Mouse (Mus musculus): ENCODE results near the gene Taar8b.
"Not testable (repeated sequence)": the region's sequence is repeated elsewhere in the genome, so short reads cannot be mapped to it uniquely, and the experiment has no call there.

The Taar8b gene

DNA sequence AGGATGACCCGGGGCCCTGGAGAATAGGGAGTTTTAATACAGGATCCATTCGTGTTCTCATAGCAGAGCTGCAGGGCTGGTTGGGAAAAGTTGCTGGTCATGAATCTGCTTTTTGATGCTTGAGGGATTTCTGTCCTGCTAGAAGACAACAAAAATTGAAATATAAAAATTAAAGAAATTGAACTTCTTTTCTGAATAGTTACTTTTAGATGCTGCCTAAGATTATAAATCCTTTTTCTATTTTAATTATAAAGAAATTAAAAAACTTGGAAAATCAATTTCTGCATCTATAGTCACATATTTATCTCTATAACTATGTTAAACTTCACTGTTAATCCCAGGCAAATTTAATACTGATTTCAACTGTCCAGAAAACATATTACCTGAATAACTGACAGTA, at the start of gene Taar8b:
Taar8b (minus strand) TSS at position 101 of the 400 bp plus-strand sequence.
- no peak for DNase-seq (ENCODE audit: low spot score in 2 of 2)

DNA sequence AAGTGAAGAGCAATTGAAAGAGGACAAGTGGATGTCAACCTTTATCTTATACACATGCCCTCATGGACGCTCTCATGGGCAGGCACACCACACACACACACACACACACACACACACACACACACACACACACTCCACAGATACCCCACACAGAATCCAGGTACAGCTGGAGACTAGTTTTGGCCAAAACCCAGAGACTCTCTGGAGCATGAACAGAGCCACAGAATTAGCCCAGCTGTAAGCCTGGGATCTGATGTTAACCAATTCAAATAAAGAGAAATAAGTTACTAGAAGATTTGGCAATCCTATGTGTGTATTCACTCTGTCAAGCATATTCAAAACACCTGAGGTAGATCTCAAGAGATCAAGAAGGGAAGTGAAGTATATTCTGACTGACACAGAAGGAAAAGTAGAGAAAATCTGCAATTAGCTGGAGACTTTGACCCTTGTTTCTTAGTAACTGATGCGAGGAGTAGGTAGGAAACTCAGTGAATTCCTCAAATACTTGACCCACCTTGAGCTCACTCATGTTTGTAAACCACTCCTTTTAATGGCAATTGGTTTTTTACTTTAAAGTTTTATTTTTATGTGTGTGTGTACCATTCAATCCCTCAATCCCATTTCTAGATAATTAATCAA, 46.6 kb upstream of the Taar8b start:
- DNase-seq (ENCODE audit: low spot score in 2 of 2) = no peak

DNA sequence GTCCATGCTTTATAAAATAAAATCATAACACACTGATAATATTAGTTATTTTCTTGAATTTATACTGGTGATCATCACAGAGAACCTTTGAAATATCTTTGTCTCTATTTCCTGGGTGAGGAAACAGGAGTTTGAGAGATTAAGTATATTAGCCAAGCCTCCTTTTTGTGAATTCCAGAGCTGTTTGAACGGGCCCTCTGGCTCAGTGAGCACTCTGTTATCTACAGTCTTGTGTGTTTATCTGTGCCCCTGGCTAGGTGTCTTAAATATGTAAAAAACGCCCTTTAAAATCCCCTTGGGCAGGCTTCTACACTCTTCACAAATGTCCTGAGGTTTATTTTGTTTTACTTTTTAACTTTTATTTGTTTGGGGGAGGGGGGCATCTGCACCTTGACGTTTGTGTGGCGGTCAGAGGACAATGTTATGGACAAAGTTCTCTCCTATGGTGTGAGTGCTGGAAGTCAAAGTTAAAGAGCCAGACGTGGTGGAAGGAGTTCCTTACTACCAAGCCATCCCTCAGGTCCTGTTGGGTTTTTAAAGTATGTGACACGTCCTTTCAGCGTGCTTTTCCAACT, 42.1 kb upstream of the Taar8b start:
- DNase-seq (ENCODE audit: low spot score in 2 of 2) = no peak

DNA sequence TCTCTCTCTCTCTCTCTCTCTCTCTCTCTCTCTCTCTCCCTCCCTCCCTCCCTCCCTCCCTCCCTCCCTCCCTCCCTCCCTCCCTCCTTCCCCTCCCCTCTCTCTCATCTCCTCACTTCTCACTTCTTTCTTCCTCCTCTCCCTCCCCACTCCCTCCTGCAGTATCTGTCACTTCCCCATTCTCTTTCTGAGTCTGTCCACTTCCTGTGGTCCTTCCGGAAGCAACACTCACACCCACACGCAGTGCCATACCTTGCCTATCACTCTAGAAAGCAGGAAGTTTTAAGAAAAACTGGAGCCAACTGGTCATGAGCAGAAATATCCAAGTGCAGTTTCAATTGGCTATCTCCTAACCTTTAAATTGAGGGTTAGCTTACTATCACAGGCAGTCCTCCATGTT, 41.0 kb upstream of the Taar8b start:
- DNase-seq (ENCODE audit: low spot score in 2 of 2) = no peak

DNA sequence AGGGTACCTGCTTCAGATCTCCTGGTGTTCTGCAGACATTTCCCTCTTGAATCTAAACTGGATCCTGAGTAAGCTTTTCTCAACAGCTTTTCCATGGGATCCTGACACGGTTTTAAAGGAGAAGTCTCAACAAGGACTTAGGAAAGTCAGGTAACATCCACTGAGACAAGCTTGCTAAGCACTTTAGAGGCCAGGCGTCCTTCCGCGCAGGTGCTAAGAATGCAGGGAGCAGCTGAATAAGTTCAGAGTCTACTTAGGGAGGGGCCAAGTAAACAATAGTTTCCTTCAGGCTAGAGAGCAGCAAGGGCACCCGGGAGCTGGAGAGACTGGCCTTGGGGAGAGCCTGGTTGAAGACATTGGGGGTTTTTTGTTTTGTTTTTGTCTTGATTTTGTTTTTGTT, 40.2 kb upstream of the Taar8b start:
- DNase-seq (ENCODE audit: low spot score in 2 of 2) = no peak

DNA sequence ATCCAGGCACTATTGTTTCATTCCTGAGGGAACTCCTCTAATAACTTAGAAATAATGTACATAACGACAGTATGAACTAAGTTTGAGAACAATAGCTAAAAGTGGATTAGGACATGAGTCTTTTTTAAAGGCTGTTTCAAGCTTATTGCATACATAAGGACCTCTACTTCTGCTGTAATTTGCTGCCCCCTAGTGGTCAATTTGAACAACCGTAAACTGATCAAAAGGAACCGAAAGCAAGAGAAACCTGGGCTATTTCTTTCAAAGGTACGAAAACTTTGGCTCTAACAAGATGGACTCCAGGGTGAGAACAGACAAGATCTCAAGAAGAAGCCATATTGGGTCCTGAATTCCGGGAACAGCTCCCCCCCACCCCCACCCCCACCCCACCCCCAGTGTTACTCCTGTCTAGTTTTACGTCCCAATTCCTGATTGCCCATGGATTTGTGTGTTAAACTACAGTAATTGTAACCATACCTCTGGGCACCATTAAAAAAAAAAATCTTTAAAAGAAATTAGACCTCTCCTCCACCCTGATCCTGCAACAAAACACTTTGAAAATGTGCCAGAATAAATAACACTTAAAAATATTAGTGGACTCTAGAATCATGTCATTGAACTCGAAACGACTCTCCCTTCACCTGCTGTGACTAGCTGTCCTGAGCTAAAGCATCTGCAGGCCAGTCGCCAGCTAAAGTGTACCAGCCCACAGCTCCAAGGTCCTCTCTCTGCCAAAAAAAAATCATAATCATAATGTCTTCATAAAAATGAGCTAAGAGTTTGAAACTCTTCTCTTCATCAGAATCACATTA, 39.6 kb upstream of the Taar8b start:
- DNase-seq (ENCODE audit: low spot score in 2 of 2) = peak in 1 of 2 experiments; percentile 55

DNA sequence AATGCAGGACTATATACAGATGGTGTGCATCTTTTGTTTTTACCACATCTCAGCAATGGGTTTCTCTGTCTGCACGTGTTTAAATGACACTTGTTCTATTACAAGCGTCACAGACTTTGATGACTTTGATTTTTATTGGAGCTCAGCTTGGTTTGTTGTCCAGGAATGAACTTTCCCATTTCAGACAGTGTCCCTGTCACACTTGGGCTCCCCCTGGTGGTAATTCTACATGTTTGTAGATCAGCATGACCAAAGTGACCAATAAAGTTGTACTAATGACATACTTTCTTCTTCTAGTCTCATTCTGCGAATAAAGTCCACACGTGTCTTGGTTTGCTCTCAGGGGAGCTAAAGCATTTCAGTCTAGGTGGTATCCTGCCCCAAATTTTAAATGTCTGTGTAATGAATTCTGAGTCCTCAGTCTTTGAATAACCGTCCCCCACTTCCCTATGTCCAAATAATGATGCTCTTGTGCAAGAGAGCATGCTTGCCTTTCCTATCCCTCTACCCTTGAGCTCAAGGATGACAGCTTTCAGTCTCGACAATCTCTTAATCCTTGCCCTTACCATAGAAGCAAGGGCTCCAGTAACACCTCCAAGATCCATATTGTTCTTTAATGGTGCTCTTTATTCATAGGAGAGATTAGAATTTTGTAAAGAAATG, 19.2 kb upstream of the Taar8b start:
- DNase-seq (ENCODE audit: low spot score in 2 of 2) = peak; percentile 9 to 21

DNA sequence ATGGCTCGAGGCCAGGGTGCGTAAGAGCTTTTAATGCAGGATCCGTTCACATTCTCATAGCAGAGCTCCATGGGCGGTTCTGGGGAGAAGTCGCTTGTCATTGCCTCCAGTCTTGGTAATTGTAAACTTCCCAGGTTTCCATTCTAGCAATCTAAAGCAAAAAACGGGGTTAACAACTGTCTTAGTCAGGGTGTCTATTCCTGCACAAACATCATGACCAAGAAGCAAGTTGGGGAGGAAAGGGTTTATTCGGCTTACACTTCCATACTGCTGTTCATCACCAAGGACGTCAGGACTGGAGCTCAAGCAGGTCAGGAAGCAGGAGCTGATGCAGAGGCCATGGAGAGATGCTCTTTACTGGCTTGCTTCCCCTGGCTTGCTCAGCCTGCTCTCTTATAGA, 17.3 kb upstream of the Taar8b start, which contains the start of gene Taar9:
Taar9 (minus strand) TSS at position 101 of the 400 bp plus-strand sequence.
- DNase-seq (ENCODE audit: low spot score in 2 of 2) = not testable (repeated sequence)

DNA sequence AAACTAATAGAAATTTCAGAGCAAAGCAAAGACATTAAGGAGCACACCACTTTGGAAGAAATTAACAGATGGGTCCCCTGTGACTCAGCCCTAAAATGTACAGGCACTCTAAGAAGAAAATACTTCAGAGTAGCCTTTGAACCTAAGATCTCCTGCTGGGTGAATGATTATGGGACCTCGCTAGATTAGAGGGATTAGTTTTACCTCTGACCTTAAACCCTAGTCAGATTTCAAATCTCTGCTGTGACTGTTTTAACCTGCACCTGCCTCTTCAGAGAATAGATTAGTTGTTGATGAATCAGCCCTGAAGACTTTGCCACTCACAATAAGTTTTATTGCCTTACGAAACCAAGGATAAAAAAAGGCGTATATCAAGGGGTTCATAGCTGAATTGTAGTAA, 16.1 kb upstream of the Taar8b start:
- DNase-seq (ENCODE audit: low spot score in 2 of 2) = no peak

DNA sequence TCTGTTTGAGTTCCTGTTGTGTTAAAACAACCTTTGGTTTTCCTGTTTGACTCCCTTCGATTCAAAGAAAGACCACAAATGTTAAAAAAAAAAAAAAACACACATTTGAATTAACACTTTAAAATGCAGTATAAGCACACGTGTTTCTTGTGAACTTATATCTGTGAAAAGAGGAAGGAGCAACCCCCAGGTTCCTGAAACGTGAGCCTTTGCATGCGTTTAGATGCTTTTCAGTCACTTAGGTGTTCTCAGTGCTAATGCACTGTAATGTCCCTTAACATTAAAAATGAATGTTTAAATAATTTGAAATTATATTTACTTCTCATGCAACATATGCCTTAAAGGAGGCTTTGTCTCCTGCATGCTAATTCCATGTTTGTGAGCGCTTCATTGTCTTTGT, 15.7 kb upstream of the Taar8b start:
- no peak for DNase-seq (ENCODE audit: low spot score in 2 of 2)

DNA sequence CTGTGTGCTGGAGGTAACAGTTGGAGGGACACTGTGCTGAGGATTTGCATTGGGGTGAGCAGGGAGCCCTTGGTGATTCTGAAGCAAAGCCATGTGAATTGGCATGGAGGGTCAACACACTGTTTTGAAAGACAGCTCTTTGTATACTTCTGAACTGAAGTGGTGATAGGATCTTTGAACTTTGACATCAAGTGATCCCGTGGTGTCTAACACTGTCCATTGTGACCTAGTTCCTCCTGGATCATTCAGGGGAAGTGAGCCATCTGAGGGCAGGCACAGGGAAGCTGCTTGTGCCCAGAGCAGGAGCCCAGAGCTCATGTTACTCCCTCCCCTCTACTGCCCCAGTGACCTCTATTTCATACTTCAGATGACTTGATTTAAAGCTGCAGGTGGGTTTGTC, 11.2 kb upstream of the Taar8b start:
- DNase-seq (ENCODE audit: low spot score in 2 of 2) = not testable (repeated sequence)

DNA sequence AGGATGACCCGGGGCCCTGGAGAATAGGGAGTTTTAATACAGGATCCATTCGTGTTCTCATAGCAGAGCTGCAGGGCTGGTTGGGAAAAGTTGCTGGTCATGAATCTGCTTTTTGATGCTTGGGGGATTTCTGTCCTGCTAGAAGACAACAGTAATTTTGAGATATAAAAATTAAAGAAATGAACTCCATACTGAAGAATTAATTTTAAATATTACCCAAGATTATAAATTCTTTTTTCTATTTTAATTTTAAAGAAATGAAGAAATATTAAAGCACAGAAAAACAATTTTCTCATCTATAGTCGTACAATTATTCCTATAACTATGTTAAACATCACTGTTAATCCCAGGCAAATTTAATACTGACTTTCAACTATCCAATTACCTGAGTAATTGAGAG, 9.7 kb upstream of the Taar8b start, which contains the start of gene Taar8c:
Taar8c (minus strand) TSS at position 101 of the 400 bp plus-strand sequence.
- not testable (repeated sequence) for DNase-seq (ENCODE audit: low spot score in 2 of 2)

DNA sequence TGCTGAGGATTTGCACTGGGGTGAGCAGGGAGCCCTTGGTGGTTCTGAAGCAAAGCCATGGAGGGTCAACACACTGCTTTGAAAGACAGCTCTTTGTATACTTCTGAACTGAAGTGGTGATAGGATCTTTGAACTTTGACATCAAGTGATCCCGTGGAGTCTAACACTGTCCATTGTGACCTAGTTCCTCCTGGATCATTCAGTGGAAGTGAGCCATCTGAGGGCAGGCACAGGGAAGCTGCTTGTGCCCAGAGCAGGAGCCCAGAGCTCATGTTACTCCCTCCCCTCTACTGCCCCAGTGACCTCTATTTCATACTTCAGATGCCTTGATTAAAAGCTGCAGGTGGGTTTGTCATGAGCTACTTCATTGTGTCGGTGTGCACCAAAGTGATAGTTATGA, 4.9 kb upstream of the Taar8b start:
- not testable (repeated sequence) for DNase-seq (ENCODE audit: low spot score in 2 of 2)

DNA sequence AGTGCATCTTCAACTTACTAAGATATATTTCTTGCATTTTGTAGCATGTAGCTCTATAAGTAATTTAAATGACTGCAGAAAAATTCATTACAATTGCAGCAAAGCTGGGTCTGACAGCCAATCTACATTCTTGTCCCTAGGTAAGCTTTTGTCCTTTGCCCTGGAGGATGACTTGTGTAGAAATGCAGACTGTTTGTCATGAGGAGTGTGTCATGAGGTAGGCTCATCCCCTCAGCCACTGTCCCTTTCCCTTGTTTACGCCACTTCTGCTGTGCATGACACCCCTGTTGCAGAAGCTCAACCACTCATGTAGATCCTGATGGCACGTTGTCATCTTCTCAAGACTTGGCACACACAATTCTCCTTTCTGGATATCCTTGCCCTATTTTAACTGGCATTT, 4.9 kb downstream of the Taar8b start:
- DNase-seq (ENCODE audit: low spot score in 2 of 2) = no peak

DNA sequence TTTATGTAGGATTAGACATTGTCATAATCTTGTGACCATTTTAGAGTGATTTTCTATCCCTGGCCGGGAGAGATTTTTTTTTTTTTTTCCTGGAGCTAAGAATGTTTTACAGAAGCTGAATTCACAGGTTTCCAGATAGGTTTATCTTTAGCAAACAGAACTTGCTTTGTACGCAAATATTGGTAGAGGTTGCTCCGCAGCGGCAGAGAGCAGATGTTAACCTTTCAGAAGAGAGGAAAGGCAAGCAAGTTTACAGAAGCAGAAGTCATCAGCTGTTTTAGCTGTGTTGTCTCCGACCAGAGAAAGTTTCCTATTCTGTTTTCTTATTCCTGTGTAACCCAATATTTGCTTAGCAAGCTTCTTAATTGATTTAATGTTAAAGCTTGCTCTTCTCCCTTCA, 5.5 kb downstream of the Taar8b start:
- DNase-seq (ENCODE audit: low spot score in 2 of 2) = no peak

DNA sequence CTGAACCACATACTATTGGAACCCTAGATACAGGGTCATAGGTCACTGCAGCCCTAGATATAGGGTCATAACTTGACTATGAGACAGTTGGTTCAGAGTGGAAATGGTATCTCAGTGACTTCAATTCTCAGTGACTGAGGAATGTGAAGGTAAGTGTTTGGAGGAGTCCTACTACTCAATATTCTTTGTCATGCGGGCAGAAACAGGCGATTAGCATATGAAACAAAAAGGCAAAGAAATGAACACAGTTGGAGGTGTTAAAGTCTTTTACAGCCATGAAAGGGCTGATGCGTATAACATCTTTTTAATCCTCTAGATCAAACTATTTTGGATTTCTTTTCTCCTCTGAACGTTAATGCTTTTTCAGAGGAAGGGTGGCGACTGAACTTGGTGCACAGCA, 6.2 kb downstream of the Taar8b start:
- DNase-seq (ENCODE audit: low spot score in 2 of 2) = no peak

DNA sequence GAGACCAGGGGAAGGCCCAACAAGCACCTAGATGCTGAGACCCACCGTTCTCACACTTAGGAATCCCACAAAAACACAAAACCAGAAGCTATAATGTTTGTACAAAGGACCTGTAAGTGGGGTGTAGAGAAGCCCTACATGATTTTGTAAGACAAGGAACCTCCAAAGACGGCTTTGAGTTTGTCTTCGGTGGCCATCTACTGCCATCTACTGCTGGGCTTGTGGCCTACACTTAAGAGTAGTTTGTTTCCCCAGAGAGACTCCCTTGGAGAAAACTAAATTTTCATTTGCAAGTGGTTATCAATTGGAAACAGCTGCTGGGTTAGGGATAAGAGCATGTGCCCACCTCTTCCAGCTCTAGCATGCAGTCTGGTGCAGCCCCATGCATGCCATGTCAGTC, 11.9 kb downstream of the Taar8b start:
- DNase-seq (ENCODE audit: low spot score in 2 of 2) = peak; percentile 40 to 43

DNA sequence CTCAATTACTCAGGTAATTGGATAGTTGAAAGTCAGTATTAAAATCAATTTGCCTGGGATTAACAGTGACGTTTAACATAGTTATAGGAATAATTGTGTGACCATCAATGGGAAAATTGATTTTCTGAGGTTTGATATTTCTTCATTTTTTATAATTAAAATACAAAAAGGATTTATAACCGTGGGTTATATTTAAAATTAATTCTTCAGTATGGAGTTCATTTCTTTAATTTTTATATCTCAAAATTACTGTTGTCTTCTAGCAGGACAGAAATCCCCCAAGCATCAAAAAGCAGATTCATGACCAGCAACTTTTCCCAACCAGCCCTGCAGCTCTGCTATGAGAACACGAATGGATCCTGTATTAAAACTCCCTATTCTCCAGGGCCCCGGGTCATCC, 15.9 kb downstream of the Taar8b start, which contains the start of gene Taar8a:
Taar8a (plus strand) TSS at position 301 of the 400 bp plus-strand sequence.
- DNase-seq (ENCODE audit: low spot score in 2 of 2) = not testable (repeated sequence)

DNA sequence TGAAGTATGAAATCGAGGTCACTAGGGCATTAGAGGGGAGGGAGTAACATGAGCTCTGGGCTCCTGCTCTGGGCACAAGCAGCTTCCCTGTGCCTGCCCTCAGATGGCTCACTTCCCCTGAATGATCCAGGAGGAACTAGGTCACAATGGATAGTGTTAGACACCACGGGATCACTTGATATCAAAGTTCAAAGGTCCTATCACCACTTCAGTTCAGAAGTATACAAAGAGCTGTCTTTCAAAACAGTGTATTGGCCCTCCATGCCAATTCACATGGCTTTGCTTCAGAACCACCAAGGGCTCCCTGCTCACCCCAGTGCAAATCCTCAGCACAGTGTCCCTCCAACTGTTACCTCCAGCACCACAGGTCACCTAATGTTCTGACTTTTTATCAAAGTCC, 17.3 kb downstream of the Taar8b start:
- not testable (repeated sequence) for DNase-seq (ENCODE audit: low spot score in 2 of 2)

DNA sequence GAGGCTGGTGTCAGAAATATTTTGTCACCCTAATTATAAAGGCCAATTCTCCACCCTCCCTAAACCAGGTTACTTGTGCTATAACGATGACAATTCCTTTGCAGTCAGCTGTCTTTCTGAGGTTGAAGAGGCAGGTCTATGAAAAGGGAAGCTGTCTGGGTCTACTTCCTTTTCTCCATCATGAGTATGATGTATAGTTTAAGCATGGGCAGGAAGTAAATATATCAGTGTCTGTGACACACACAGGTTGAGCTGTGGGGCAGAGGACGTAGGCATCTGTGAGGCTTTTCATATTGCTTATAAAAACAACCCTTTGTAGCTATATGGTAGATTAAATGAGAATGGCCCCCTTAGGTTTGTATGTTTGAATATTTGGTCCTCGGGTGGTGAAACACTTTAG, 33.1 kb downstream of the Taar8b start:
- DNase-seq (ENCODE audit: low spot score in 2 of 2) = no peak

DNA sequence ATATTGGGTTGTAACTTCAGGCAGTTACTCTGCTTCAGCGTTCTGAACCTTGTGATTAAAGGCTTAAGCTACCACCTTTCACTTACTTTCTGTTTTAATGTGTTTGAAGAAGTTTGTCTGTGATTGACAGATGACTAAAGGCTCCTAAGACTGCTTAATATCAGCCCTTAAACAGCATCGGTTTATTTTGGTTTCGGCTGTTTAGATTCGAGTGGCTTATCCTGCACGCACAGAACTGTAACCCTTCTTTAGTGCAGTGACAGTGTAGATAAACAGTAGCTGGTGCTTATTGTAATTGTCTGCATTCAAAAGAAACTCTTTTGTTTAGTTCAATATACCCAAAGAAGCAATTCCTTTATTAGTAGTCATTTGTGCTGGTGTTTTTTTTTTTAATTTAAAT, 40.1 kb downstream of the Taar8b start:
- DNase-seq (ENCODE audit: low spot score in 2 of 2) = no peak

DNA sequence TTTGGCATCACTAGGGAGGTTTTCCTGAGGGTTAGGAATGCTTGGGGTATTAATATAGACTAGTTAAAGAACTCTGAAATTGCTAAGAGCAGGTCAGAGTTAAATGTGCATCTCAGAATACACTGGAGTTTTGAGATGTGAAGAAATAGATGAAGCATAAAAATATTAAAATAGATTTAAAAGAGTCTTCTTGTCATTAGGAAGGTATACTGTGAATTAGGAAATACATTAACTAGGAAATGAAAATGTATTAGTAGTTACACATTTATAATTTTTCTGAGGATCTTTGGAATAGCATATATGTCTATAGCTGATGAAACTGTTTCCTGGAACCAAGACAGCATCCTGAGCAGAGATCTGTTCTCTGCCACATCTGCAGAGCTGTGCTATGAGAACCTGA, 42.9 kb downstream of the Taar8b start, which contains the start of gene Taar7f:
Taar7f (plus strand) TSS at position 301 of the 400 bp plus-strand sequence.
- DNase-seq (ENCODE audit: low spot score in 2 of 2) = no peak

Measured in frontal cortex, postnatal 36 days (tissue).